Mouse (Mus musculus) E14TG2a.4 (cell line): Measurements from ENCODE around the gene Casc1.
"Not testable (repeated sequence)": the region's sequence is repeated elsewhere in the genome, so short reads cannot be mapped to it uniquely, and the experiment has no call there.

Source experiments
- H3K27me3 ChIP-seq: 2 replicates; pipeline ENCODE4 v1.6.1; 2014; ENCODE audit warnings: low read length, control low read depth; ENCODE audit not compliant: insufficient read depth
- H3K36me3 ChIP-seq: 2 replicates; pipeline ENCODE4 v1.6.1; 2014; ENCODE audit warnings: low read length, control low read depth; ENCODE audit not compliant: insufficient read depth
- H3K4me1 ChIP-seq: replicated peaks from 2 replicates; pipeline ENCODE4 v1.6.1; 2014; ENCODE audit warnings: low read depth, low read length, control low read depth
- H3K4me3 ChIP-seq: replicated peaks from 2 replicates; pipeline ENCODE4 v1.5.1; 2014; ENCODE audit warnings: mild to moderate bottlenecking, low read length
- H3K9me3 ChIP-seq: 2 replicates; pipeline ENCODE4 v1.6.1; 2014; ENCODE audit warnings: low read length, control low read depth
- CTCF ChIP-seq: conservative IDR thresholded peaks from 2 replicates; pipeline ENCODE4 v1.5.1; 2014; ENCODE audit warnings: low read length
- NANOG ChIP-seq: IDR thresholded peaks from 2 replicates; pipeline ENCODE4 v1.6.1; 2014; ENCODE audit warnings: borderline replicate concordance, low read length, mixed read lengths
- POU5F1 ChIP-seq: IDR thresholded peaks from 2 replicates; pipeline ENCODE4 v1.6.1; 2014; ENCODE audit warnings: low read length, borderline replicate concordance

The Casc1 gene

DNA sequence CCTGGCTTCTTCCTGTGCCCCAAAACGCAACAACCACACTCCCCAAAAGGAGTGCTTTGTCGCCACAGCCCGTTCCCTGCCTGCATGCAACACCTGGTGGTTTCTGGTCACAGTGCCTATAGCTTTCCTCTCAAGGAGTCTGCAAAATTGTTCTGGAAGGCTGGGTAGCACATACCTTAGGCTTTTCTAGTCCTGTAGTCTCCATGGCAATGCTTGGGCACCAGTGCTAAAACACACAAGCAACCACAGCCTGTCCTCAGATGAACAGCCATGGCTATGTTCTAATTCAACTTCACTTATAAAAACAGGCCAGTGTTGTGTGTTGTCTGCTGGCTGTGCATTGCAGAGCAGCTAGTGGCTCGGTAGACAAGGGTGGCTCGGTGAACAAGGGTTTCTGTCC lies 74.0 kb downstream of the Casc1 start:
- no peaks in the 10 kb centered on the region for H3K9me3 ChIP-seq
- TF ChIP-seq CTCF, result no peak
- no peak for TF ChIP-seq NANOG
- TF ChIP-seq POU5F1, result no peak
- H3K27me3 ChIP-seq, result no peaks in the 10 kb centered on the region
- no peak overlapping the region for H3K4me3 ChIP-seq
- no peaks in the 10 kb centered on the region for H3K36me3 ChIP-seq
- H3K4me1 ChIP-seq, result peaks cover 38% of the 10 kb centered on the region

DNA sequence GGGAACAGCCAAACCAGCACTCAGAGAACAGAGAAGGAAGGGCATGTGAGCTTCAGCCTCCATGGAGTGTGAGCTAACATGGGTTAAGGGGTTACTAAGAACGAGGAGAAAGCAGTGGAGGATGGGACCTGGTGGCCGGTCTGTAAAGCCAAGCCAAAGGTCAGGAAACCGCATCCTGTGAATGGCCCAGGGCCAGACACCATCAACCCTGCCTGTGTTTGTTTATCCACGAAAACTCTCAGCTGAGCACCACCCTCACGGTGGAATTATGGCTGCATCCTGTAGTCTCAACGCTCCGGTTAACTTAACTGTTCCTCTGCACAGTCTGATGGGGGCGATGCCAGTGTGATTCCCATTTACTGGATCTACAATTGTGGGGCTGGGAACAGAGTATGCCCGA lies 75.0 kb downstream of the Casc1 start:
- H3K27me3 ChIP-seq, result no peaks in the 10 kb centered on the region
- H3K9me3 ChIP-seq, result no peaks in the 10 kb centered on the region
- no peak for TF ChIP-seq CTCF
- no peak for TF ChIP-seq POU5F1
- TF ChIP-seq NANOG, result no peak

DNA sequence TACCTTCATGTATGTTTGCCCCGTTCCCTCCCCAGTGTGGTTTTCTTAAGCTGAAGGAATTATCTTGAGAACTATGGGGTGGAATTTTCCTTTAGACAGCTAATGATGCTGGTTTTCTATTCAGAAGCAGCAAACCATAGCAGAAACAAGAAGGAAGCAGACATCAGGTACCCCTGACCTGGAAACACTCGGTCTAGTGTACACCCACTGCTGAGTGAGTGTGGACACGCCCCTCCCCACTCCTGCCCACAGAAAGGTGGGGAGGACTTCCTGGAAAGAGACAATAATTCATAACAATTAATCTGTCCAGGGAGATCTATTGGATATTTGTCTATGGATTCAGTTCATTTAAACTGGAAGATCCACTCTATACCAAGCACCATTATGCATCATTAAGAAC lies 75.5 kb downstream of the Casc1 start:
- Histone ChIP-seq H3K27me3 (no peaks in the 10 kb centered on the region), H3K9me3 (no peaks in the 10 kb centered on the region), H3K36me3 (no peaks in the 10 kb centered on the region), H3K4me1 (peaks cover 26% of the 10 kb centered on the region), H3K4me3 (no peak overlapping the region)
- TF ChIP-seq NANOG (no peak), CTCF (no peak), POU5F1 (no peak)

More for the DNA sequence above, 75.0 kb downstream of the Casc1 start:
- H3K36me3 ChIP-seq, result no peaks in the 10 kb centered on the region
- H3K4me3 ChIP-seq, result no peak overlapping the region
- H3K4me1 ChIP-seq, result peaks cover 27% of the 10 kb centered on the region

GRCm38 (mm10) chr6:145132969-145133368 lies 77.8 kb downstream of the Casc1 start:
- not testable (repeated sequence) for H3K27me3 ChIP-seq, H3K36me3 ChIP-seq, H3K4me3 ChIP-seq, H3K9me3 ChIP-seq
- H3K4me1 ChIP-seq, result peaks cover 28% of the 10 kb centered on the region

GRCm38 (mm10) chr6:145131991-145132390 lies 78.8 kb downstream of the Casc1 start:
- Histone ChIP-seq H3K27me3 (no peaks in the 10 kb centered on the region), H3K36me3 (no peaks in the 10 kb centered on the region), H3K4me3 (no peak overlapping the region), H3K4me1 (peaks cover 19% of the 10 kb centered on the region), H3K9me3 (peaks cover 7% of the 10 kb centered on the region)
- TF ChIP-seq POU5F1 (no peak), CTCF (no peak), NANOG (no peak)

- no peak overlapping the region for H3K4me3 ChIP-seq
- peaks cover 16% of the 10 kb centered on the region for H3K9me3 ChIP-seq
- TF ChIP-seq NANOG, result no peak
- no peaks in the 10 kb centered on the region for H3K27me3 ChIP-seq
- no peaks in the 10 kb centered on the region for H3K36me3 ChIP-seq
- H3K4me1 ChIP-seq, result peaks cover 6% of the 10 kb centered on the region; the same call in 1 of the 2 replicates
Observed at GRCm38 (mm10) chr6:145129563-145129962, 81.2 kb downstream of the Casc1 start.

- no peaks in the 10 kb centered on the region for H3K27me3 ChIP-seq
- peaks cover 6% of the 10 kb centered on the region; the same call in 1 of the 2 replicates for H3K4me1 ChIP-seq
- no peak overlapping the region for H3K4me3 ChIP-seq
- no peak for TF ChIP-seq NANOG
- peak; percentile 18 for TF ChIP-seq CTCF
- no peak for TF ChIP-seq POU5F1
- peaks cover 16% of the 10 kb centered on the region for H3K9me3 ChIP-seq
- H3K36me3 ChIP-seq, result no peaks in the 10 kb centered on the region
Observed at GRCm38 (mm10) chr6:145127652-145128051, 83.2 kb downstream of the Casc1 start.

- Histone ChIP-seq H3K4me3 (no peak overlapping the region), H3K9me3 (peaks cover 16% of the 10 kb centered on the region), H3K36me3 (no peaks in the 10 kb centered on the region), H3K27me3 (no peaks in the 10 kb centered on the region), H3K4me1 (peaks cover 24% of the 10 kb centered on the region)
- TF ChIP-seq POU5F1 (no peak), CTCF (no peak), NANOG (no peak)
Observed at GRCm38 (mm10) chr6:145125591-145126113, 85.2 kb downstream of the Casc1 start.
